27 mouse cellular contexts compared by ENCODE assay signal in the genomic region with DNA sequence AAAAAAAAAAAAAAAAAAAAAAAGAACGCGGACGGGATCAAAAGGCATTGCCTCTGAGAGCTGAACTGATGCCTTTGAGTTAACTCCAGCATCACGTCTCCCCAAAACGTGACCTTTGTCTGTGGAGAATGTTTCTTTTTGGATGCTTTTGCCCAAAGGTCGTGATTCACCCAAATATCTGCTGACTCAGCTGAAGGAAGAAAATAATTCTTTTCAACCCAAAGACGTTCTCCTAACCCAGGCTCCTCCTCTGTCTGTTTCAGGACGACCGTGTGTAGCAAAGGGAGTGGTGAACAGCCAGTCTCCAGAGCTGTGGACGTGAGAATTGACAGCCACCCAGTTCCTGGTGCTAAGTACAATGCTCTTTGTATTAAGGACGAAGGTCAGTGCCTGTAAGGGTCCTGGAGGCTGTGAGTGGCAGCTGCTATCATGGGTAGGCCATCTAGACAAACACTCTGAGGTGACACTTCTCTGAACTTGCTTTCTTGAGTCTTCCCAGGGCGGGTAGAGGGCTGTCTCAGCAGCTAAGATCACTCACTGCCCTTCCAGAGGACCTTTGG. TPM values are rescaled to one million over a fixed set of nuclear protein-coding genes. Genes with fewer than 3 reads are reported as not detected.
DNase-seq lines count a peak whose midpoint lies in the region; ATAC-seq and TF ChIP-seq lines count a peak whose summit lies in the region.
"Had no signal": no experiment of that assay in that cellular context is flagged by ENCODE, and none has a peak within 500 bp of the region (broad histone marks: within the 10 kb centered on the region; RNA-seq: fewer than 3 reads in every experiment).

No protein-coding gene starts in this region.

- no peak overlapping the region for H3K4me2 ChIP-seq in kidney, embryonic 15.5 days
- no peak overlapping the region for H3K4me2 ChIP-seq in intestine, embryonic 16.5 days (ENCODE audit: low read depth, low read length)
- H3K4me2 ChIP-seq in hindbrain, embryonic 16.5 days (ENCODE audit: low read length): no peak overlapping the region
- H3K4me2 ChIP-seq: heart, embryonic 12.5 days; heart, embryonic 15.5 days; hindbrain, embryonic 14.5 days had no signal

- H3K27me3 ChIP-seq in kidney, embryonic 15.5 days: no peaks in the 10 kb centered on the region
- H3K27me3 ChIP-seq in intestine, embryonic 16.5 days (replicated peaks; ENCODE audit: control insufficient read depth, insufficient read depth, low read length): no peaks in the 10 kb centered on the region
- H3K27me3 ChIP-seq in hindbrain, embryonic 16.5 days (replicated peaks; ENCODE audit: control insufficient read depth, insufficient read depth, low read length): no peaks in the 10 kb centered on the region
- H3K27me3 ChIP-seq: heart, embryonic 15.5 days had no signal

- 57% methylated on average over 12 of the region's 12 CpGs for WGBS in kidney, embryonic 15.5 days
- WGBS in intestine, embryonic 16.5 days: 57% methylated on average over 12 of the region's 12 CpGs
- WGBS in hindbrain, embryonic 16.5 days: 51% methylated on average over 12 of the region's 12 CpGs

- H3K9ac ChIP-seq in kidney, embryonic 15.5 days: no peak overlapping the region
- H3K9ac ChIP-seq in ES-E14 (ENCODE audit: insufficient read depth, low read depth, low read length, poor library complexity, severe bottlenecking): no peak overlapping the region
- no peak overlapping the region for H3K9ac ChIP-seq in intestine, embryonic 16.5 days (ENCODE audit: low read depth, low read length)
- no peak overlapping the region for H3K9ac ChIP-seq in hindbrain, embryonic 16.5 days (ENCODE audit: low read depth, low read length)
- H3K9ac ChIP-seq: forebrain, postnatal 0 days; heart, embryonic 12.5 days; heart, embryonic 15.5 days; hindbrain, embryonic 14.5 days had no signal

- H3K36me3 ChIP-seq in kidney, embryonic 15.5 days: no peaks in the 10 kb centered on the region
- no peaks in the 10 kb centered on the region for H3K36me3 ChIP-seq in ES-E14 (ENCODE audit: control insufficient read depth, insufficient read depth, low read length, poor library complexity, severe bottlenecking)
- H3K36me3 ChIP-seq in intestine, embryonic 16.5 days (ENCODE audit: control insufficient read depth, insufficient read depth, low read length): no peaks in the 10 kb centered on the region
- H3K36me3 ChIP-seq in hindbrain, embryonic 16.5 days (ENCODE audit: control insufficient read depth, insufficient read depth, low read length): no peaks in the 10 kb centered on the region
- H3K36me3 ChIP-seq: heart, embryonic 12.5 days; heart, embryonic 15.5 days had no signal

- H3K4me1 ChIP-seq in kidney, embryonic 15.5 days: no peaks in the 10 kb centered on the region
- H3K4me1 ChIP-seq in ES-E14 (ENCODE audit: control insufficient read depth in 2 of 2, insufficient read depth in 2 of 2, low read length in 2 of 2, poor library complexity in 1 of 2): peaks cover 0 to 2% of the 10 kb centered on the region in 2 experiments; a peak in 1 of 4 replicates
- no peaks in the 10 kb centered on the region for H3K4me1 ChIP-seq in intestine, embryonic 16.5 days (ENCODE audit: control insufficient read depth, insufficient read depth, low read length)
- no peaks in the 10 kb centered on the region for H3K4me1 ChIP-seq in hindbrain, embryonic 16.5 days (ENCODE audit: control insufficient read depth, insufficient read depth, low read depth, low read length)
- H3K4me1 ChIP-seq: heart, embryonic 12.5 days; heart, embryonic 15.5 days had no signal

- peak; percentile 21 for DNase-seq in kidney, adult 9 months
- no peak for DNase-seq in ES-E14 (ENCODE audit: low read depth, low spot score)
- DNase-seq in yolk sac, embryonic 10.5 days (ENCODE audit: low spot score): peak; percentile 77
- no peak for DNase-seq in urinary bladder, postnatal 14 days (ENCODE audit: low spot score)
- DNase-seq: adrenal gland, adult 8-10 months; adrenal gland, postnatal 25 days; B cell, adult 2 months; cerebellum, adult 11-12 months; cerebellum, adult 8-10 months; cerebellum, postnatal 10 days; cerebellum, postnatal 36 days; embryo, embryonic 11 days; forebrain, postnatal 0 days; gastrocnemius, adult 2 months; gastrocnemius, postnatal 14 days; heart, adult 18-20 months; heart, postnatal 10 days; heart, postnatal 36 days had no signal

- H3K4me3 ChIP-seq in kidney, embryonic 15.5 days (replicated peaks): no peak overlapping the region
- H3K4me3 ChIP-seq in ES-E14 (ENCODE audit: insufficient read depth in 1 of 2, low read depth in 1 of 2, low read length in 2 of 2, poor library complexity in 1 of 2, severe bottlenecking in 1 of 2): no peak overlapping the region
- no peak overlapping the region for H3K4me3 ChIP-seq in intestine, embryonic 16.5 days (ENCODE audit: low read length)
- H3K4me3 ChIP-seq in hindbrain, embryonic 16.5 days (ENCODE audit: low read length): no peak overlapping the region
- H3K4me3 ChIP-seq: gastrocnemius, adult 2 months; heart, embryonic 12.5 days; heart, embryonic 15.5 days had no signal

- ATAC-seq in kidney, embryonic 15.5 days (replicated peaks; ENCODE audit: low FRiP score): no peak
- peak; percentile 84 for ATAC-seq in intestine, embryonic 16.5 days
- ATAC-seq in hindbrain, embryonic 16.5 days: no peak
- ATAC-seq: activated CD4-positive, CD25-positive, alpha-beta regulatory T cell, adult 4 months; forebrain, embryonic 14.5 days; forebrain, postnatal 0 days had no signal

- in situ Hi-C loops in ES-E14 (cut with MboI; ENCODE audit: low sequenced_read_pairs in 2 of 2, unreplicated experiment in 2 of 2): no loop called here

- no peaks in the 10 kb centered on the region for H3K9me3 ChIP-seq in kidney, embryonic 15.5 days (replicated peaks)
- no peaks in the 10 kb centered on the region for H3K9me3 ChIP-seq in ES-E14 (ENCODE audit: control insufficient read depth, insufficient read depth, low read depth, low read length)
- H3K9me3 ChIP-seq in intestine, embryonic 16.5 days (ENCODE audit: control insufficient read depth, low read length): no peaks in the 10 kb centered on the region
- H3K9me3 ChIP-seq in hindbrain, embryonic 16.5 days (ENCODE audit: control insufficient read depth, low read length): no peaks in the 10 kb centered on the region
- H3K9me3 ChIP-seq: heart, embryonic 12.5 days; heart, embryonic 15.5 days had no signal

- H3K27ac ChIP-seq in kidney, embryonic 15.5 days: no peak overlapping the region
- no peak overlapping the region for H3K27ac ChIP-seq in ES-E14 (ENCODE audit: insufficient read depth, low read depth, low read length, poor library complexity, severe bottlenecking)
- no peak overlapping the region for H3K27ac ChIP-seq in intestine, embryonic 16.5 days (ENCODE audit: low read length)
- H3K27ac ChIP-seq in hindbrain, embryonic 16.5 days (ENCODE audit: low read depth, low read length): no peak overlapping the region
- H3K27ac ChIP-seq: gastrocnemius, adult 2 months; heart, embryonic 15.5 days; hindbrain, embryonic 14.5 days had no signal

TF ChIP-seq in ES-E14, 5 proteins besides CTCF, POLR2A, EP300 and RAD21:
- TF ChIP-seq CHD2 (IDR thresholded peaks at IDR 0.05; ENCODE audit: low read depth, low read length) (no peak), MAFK (IDR thresholded peaks at IDR 0.05; ENCODE audit: insufficient read depth, low read depth, low read length) (peak; percentile 87)

RNA-seq across cellular contexts. Expression of a gene that starts 11.6 kb away (rescaled TPM):
- 0.98 and 0.99 TPM in 2 replicates for polyA plus RNA-seq in kidney, embryonic 15.5 days (2015; fragmentation: Nextera tagmentation; extraction: Ambion mirVana)
- 0.98 and 3.1 TPM in 2 replicates for total RNA-seq in ES-E14 (2012; rRNA removed)
- 0.62 and 0.69 TPM in 2 replicates for polyA plus RNA-seq in intestine, embryonic 16.5 days (2015; fragmentation: Nextera tagmentation; extraction: Ambion mirVana)
- polyA plus RNA-seq in hindbrain, embryonic 16.5 days (2015; fragmentation: Nextera tagmentation; extraction: Ambion mirVana): 0.84 and 1.8 TPM in 2 replicates
- polyA plus RNA-seq: activated CD4-positive, CD25-positive, alpha-beta regulatory T cell, adult 4 months; forebrain, embryonic 11.5 days had no signal

RNA-seq across cellular contexts. Expression of a gene that starts 22.6 kb away (rescaled TPM):
- 3.1 and 5.0 TPM in 2 replicates for polyA plus RNA-seq in kidney, embryonic 15.5 days (2015; fragmentation: Nextera tagmentation; extraction: Ambion mirVana)
- 4.4 and 6.3 TPM in 2 replicates for total RNA-seq in ES-E14 (2012; rRNA removed)
- 2.7 TPM in 2 replicates for polyA plus RNA-seq in intestine, embryonic 16.5 days (2015; fragmentation: Nextera tagmentation; extraction: Ambion mirVana)
- polyA plus RNA-seq in hindbrain, embryonic 16.5 days (2015; fragmentation: Nextera tagmentation; extraction: Ambion mirVana): 29.3 and 31.9 TPM in 2 replicates

Comparison
In these comparisons a context has a peak if more than half of its experiments do, and no peak if none do; other contexts are left out.
1. DNase-seq: peak in kidney, adult 9 months (single experiment) and yolk sac, embryonic 10.5 days (single experiment); none in ES-E14 (single experiment) and urinary bladder, postnatal 14 days (single experiment).